ENCODE assay signal across 10 mouse cellular contexts in the genomic region with DNA sequence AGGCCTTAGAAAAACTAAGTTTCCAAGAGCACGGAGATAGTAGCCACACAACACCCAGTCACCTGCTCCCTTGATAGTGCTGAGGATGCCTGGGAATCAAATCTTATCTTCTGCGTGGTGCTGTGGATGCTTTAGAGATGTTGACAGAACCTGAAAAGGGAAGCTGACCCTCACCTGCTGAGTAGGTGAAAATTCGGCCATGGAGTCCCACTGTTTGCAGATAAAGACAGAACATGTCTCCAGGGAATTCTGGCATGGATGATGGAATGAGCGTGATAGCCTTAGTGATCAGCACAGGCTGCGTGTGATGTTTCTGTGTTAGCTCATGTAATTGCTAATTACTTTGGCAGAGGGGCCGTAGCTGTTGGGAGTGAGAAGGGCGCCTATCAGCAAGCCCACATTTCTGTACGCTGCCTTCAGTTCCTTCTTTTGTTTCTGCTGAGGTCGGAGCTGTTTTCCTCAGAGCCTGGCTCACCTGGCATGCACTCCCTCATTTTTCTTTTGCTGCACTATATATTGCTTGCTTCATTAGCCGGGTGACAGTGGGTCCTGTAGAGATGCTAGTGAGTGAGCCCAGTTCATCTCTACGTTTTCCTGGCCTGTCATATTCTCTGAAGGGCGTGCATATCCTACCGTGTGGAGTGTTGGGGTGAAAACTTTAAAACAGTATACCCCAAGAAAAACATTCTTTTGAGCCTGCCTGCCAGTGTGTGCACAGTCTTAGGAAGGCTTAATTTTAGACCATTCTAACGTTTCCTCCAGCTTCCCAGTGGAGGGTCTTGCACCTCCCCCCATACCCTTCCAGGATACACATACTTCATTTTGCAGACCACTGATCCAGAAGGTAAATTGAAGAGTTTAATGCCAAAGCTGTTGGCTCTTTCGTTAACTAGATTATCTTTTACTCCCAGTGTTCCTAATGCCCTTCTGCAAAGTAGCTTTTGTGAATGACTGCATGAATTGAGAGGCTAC. TPM values are rescaled to one million over a fixed set of nuclear protein-coding genes. Genes with fewer than 3 reads are reported as not detected.
DNase-seq lines count a peak whose midpoint lies in the region; ATAC-seq and TF ChIP-seq lines count a peak whose summit lies in the region.
"Had no signal": no experiment of that assay in that cellular context is flagged by ENCODE, and none has a peak within 500 bp of the region (broad histone marks: within the 10 kb centered on the region; RNA-seq: fewer than 3 reads in every experiment).

No protein-coding gene starts in this region.

- no peak for TF ChIP-seq POLR2A in heart, adult 2 months (IDR thresholded peaks at IDR 0.05; ENCODE audit: insufficient read depth, low read depth, low read length)
- TF ChIP-seq POLR2A in limb, embryonic 14.5 days (IDR thresholded peaks at IDR 0.05; ENCODE audit: borderline replicate concordance, extremely low read depth, insufficient read depth, insufficient read length) = no peak
- no peak for TF ChIP-seq POLR2A in cerebellum, adult 2 months (IDR thresholded peaks at IDR 0.05; ENCODE audit: borderline replicate concordance, insufficient read depth, low read length)
- TF ChIP-seq POLR2A in thymus, adult 2 months (IDR thresholded peaks at IDR 0.05; ENCODE audit: control insufficient read depth, extremely low read depth, insufficient read depth, low read length, poor library complexity) = no peak

- H3K79me2 ChIP-seq in heart, adult 2 months (replicated peaks; ENCODE audit: control insufficient read depth, insufficient read depth, low read length) = peaks cover 3% of the 10 kb centered on the region

- no peak for TF ChIP-seq CTCF in heart, adult 2 months (IDR thresholded peaks at IDR 0.05)
- no peak for TF ChIP-seq CTCF in stomach, postnatal 0 days (IDR thresholded peaks at IDR 0.05; ENCODE audit: low read depth)
- no peak for TF ChIP-seq CTCF in cerebellum, adult 2 months (IDR thresholded peaks at IDR 0.05; ENCODE audit: borderline replicate concordance, insufficient read depth, low read depth, low read length)
- no peak for TF ChIP-seq CTCF in thymus, adult 2 months (IDR thresholded peaks at IDR 0.05; ENCODE audit: borderline replicate concordance, control insufficient read depth, extremely low read depth, insufficient read depth, low read length, poor library complexity)

- H3K4me2 ChIP-seq in heart, embryonic 12.5 days = no peak overlapping the region
- no peak overlapping the region for H3K4me2 ChIP-seq in stomach, embryonic 14.5 days (replicated peaks; ENCODE audit: low read depth, low read length)
- no peak overlapping the region for H3K4me2 ChIP-seq in stomach, postnatal 0 days (replicated peaks; ENCODE audit: low read depth)
- H3K4me2 ChIP-seq in limb, embryonic 14.5 days (replicated peaks; ENCODE audit: low read depth, low read length, severe bottlenecking) = no peak overlapping the region

- H3K4me1 ChIP-seq in heart, embryonic 12.5 days (replicated peaks) = peaks cover 84% of the 10 kb centered on the region
- peaks cover 32% of the 10 kb centered on the region for H3K4me1 ChIP-seq in heart, adult 2 months (ENCODE audit: control insufficient read depth, insufficient read depth, low read length)
- H3K4me1 ChIP-seq in stomach, embryonic 14.5 days (ENCODE audit: control insufficient read depth, insufficient read depth, low read length) = peaks cover 79% of the 10 kb centered on the region
- H3K4me1 ChIP-seq in stomach, postnatal 0 days (replicated peaks; ENCODE audit: control insufficient read depth, insufficient read depth) = peaks cover 14% of the 10 kb centered on the region
- peaks cover 86% of the 10 kb centered on the region for H3K4me1 ChIP-seq in limb, embryonic 14.5 days (ENCODE audit: control insufficient read depth, insufficient read depth, low read length)
- no peaks in the 10 kb centered on the region; the same call in 1 of the 2 replicates for H3K4me1 ChIP-seq in cerebellum, adult 2 months (ENCODE audit: control insufficient read depth, insufficient read depth, low read length)
- H3K4me1 ChIP-seq in thymus, adult 2 months (replicated peaks; ENCODE audit: control insufficient read depth, insufficient read depth, low read length) = peaks cover 14% of the 10 kb centered on the region

- H3K9me3 ChIP-seq in heart, embryonic 12.5 days (replicated peaks) = no peaks in the 10 kb centered on the region
- H3K9me3 ChIP-seq in stomach, embryonic 14.5 days (ENCODE audit: control insufficient read depth, low read depth, low read length) = no peaks in the 10 kb centered on the region
- no peaks in the 10 kb centered on the region for H3K9me3 ChIP-seq in stomach, postnatal 0 days (ENCODE audit: control insufficient read depth, low read length)
- H3K9me3 ChIP-seq in limb, embryonic 14.5 days (ENCODE audit: control insufficient read depth, low read length) = no peaks in the 10 kb centered on the region

- no peak for ATAC-seq in heart, embryonic 12.5 days (ENCODE audit: insufficient number of reproducible peaks, low FRiP score)
- ATAC-seq in stomach, embryonic 14.5 days (ENCODE audit: insufficient number of reproducible peaks, insufficient read depth, low FRiP score, low read depth) = no peak
- no peak for ATAC-seq in stomach, postnatal 0 days (ENCODE audit: low FRiP score, low TSS enrichment)
- no peak for ATAC-seq in limb, embryonic 14.5 days (ENCODE audit: low FRiP score, low read depth)

- 45% methylated on average over 15 of the region's 15 CpGs for WGBS in heart, embryonic 12.5 days
- WGBS in heart, adult 2 months = 44% methylated on average over 15 of the region's 15 CpGs
- 41% methylated on average over 15 of the region's 15 CpGs for WGBS in stomach, embryonic 14.5 days
- 54% methylated on average over 15 of the region's 15 CpGs for WGBS in stomach, postnatal 0 days
- WGBS in limb, embryonic 14.5 days = 51% methylated on average over 15 of the region's 15 CpGs
- WGBS in cerebellum, adult 2 months = 51% methylated on average over 15 of the region's 15 CpGs
- 83% methylated on average over 15 of the region's 15 CpGs for WGBS in thymus, adult 2 months

- no peak overlapping the region for H3K9ac ChIP-seq in heart, embryonic 12.5 days
- no peak overlapping the region for H3K9ac ChIP-seq in heart, adult 2 months (ENCODE audit: low read depth, low read length)
- no peak overlapping the region for H3K9ac ChIP-seq in stomach, embryonic 14.5 days (replicated peaks; ENCODE audit: low read depth, low read length)
- no peak overlapping the region for H3K9ac ChIP-seq in stomach, postnatal 0 days (ENCODE audit: low read length)
- H3K9ac ChIP-seq in limb, embryonic 14.5 days (ENCODE audit: low read depth, low read length, severe bottlenecking) = peak overlapping the region; percentile 31; the same call in 1 of the 2 replicates

- H3K36me3 ChIP-seq in heart, embryonic 12.5 days = no peaks in the 10 kb centered on the region
- peaks cover 2% of the 10 kb centered on the region; the same call in 1 of the 2 replicates for H3K36me3 ChIP-seq in heart, adult 2 months (ENCODE audit: control insufficient read depth, insufficient read depth, low read length)
- no peaks in the 10 kb centered on the region for H3K36me3 ChIP-seq in stomach, embryonic 14.5 days (ENCODE audit: control insufficient read depth, insufficient read depth, low read length)
- no peaks in the 10 kb centered on the region for H3K36me3 ChIP-seq in stomach, postnatal 0 days (ENCODE audit: control insufficient read depth, insufficient read depth, low read length)
- H3K36me3 ChIP-seq in limb, embryonic 14.5 days (ENCODE audit: control insufficient read depth, insufficient read depth, low read length) = no peaks in the 10 kb centered on the region
- no peaks in the 10 kb centered on the region for H3K36me3 ChIP-seq in thymus, adult 2 months (ENCODE audit: control insufficient read depth, insufficient read depth, low read length)

- H3K27ac ChIP-seq in heart, embryonic 12.5 days (ENCODE audit: poor library complexity, severe bottlenecking) = 0 out of 2 replicates have a peak overlapping the region, but pooled peaks have one; percentile 3
- H3K27ac ChIP-seq in heart, adult 2 months = no peak overlapping the region; the same call in 1 of the 2 replicates
- peak overlapping the region; percentile 44; the same call in 1 of the 2 replicates for H3K27ac ChIP-seq in stomach, embryonic 14.5 days (ENCODE audit: low read length)
- no peak overlapping the region for H3K27ac ChIP-seq in stomach, postnatal 0 days (replicated peaks)
- H3K27ac ChIP-seq in limb, embryonic 14.5 days (replicated peaks; ENCODE audit: low read depth, low read length) = 0 out of 2 replicates have a peak overlapping the region, but pooled peaks have one; percentile 8
- no peak overlapping the region for H3K27ac ChIP-seq in cerebellum, adult 2 months (ENCODE audit: insufficient read depth, low read length)
- no peak overlapping the region for H3K27ac ChIP-seq in thymus, adult 2 months (ENCODE audit: control insufficient read depth, insufficient read depth, low read length)
- H3K27ac ChIP-seq: left cerebral cortex, adult 2 months had no signal

- TF ChIP-seq EP300 in heart, adult 2 months (IDR thresholded peaks at IDR 0.05; ENCODE audit: insufficient read depth, low read depth, low read length) = no peak
- TF ChIP-seq EP300 in stomach, postnatal 0 days (optimal IDR thresholded peaks at IDR 0.05) = no peak

- no peak for DNase-seq in heart, adult 2 months
- no peak for DNase-seq in stomach, postnatal 0 days (ENCODE audit: low spot score)
- no peak for DNase-seq in limb, embryonic 14.5 days (ENCODE audit: low spot score)
- no peak for DNase-seq in testis, postnatal 10 days (ENCODE audit: low spot score)
- DNase-seq in cerebellum, adult 2 months = no peak
- no peak for DNase-seq in thymus, adult 2 months
- DNase-seq: heart, postnatal 4 days had no signal

- no peak overlapping the region for H3K4me3 ChIP-seq in heart, embryonic 12.5 days
- no peak overlapping the region for H3K4me3 ChIP-seq in heart, adult 2 months
- no peak overlapping the region for H3K4me3 ChIP-seq in stomach, embryonic 14.5 days (ENCODE audit: low read depth, low read length)
- no peak overlapping the region for H3K4me3 ChIP-seq in stomach, postnatal 0 days (ENCODE audit: low read depth, low read length)
- no peak overlapping the region for H3K4me3 ChIP-seq in limb, embryonic 14.5 days (replicated peaks; ENCODE audit: low read length)
- no peak overlapping the region for H3K4me3 ChIP-seq in cerebellum, adult 2 months (replicated peaks; ENCODE audit: insufficient read depth, low read depth, low read length)
- no peak overlapping the region for H3K4me3 ChIP-seq in thymus, adult 2 months (ENCODE audit: control insufficient read depth, insufficient read depth, low read length)
- H3K4me3 ChIP-seq: left cerebral cortex, adult 2 months had no signal

- intact Hi-C loops in heart, adult 2 months (cut with DNase I) = no loop called here

- no peaks in the 10 kb centered on the region for H3K27me3 ChIP-seq in heart, embryonic 12.5 days (replicated peaks)
- H3K27me3 ChIP-seq in heart, adult 2 months (ENCODE audit: control insufficient read depth, insufficient read depth, low read length) = no peaks in the 10 kb centered on the region
- H3K27me3 ChIP-seq in stomach, embryonic 14.5 days (ENCODE audit: control insufficient read depth, insufficient read depth, low read length) = no peaks in the 10 kb centered on the region
- H3K27me3 ChIP-seq in stomach, postnatal 0 days (ENCODE audit: control insufficient read depth, insufficient read depth, low read length) = no peaks in the 10 kb centered on the region
- H3K27me3 ChIP-seq in limb, embryonic 14.5 days (ENCODE audit: control insufficient read depth, insufficient read depth, low read length) = no peaks in the 10 kb centered on the region
- no peaks in the 10 kb centered on the region for H3K27me3 ChIP-seq in cerebellum, adult 2 months (ENCODE audit: control insufficient read depth, insufficient read depth, low read length)
- H3K27me3 ChIP-seq in thymus, adult 2 months (ENCODE audit: control insufficient read depth, insufficient read depth, low read length) = no peaks in the 10 kb centered on the region

RNA-seq across cellular contexts. Expression of a gene that starts 21.6 kb away (rescaled TPM):
- polyA plus RNA-seq in heart, embryonic 12.5 days (2016; fragmentation: Nextera tagmentation; extraction: Ambion mirVana) = 16.7 and 17.7 TPM in 2 replicates
- 10 to 100 TPM; 14.9 to 18.1 TPM for total RNA-seq in heart, adult 2 months (2021)
- polyA plus RNA-seq in heart, adult 2 months (2012; rRNA removed) = 10.0 and 14.1 TPM in 2 replicates
- polyA plus RNA-seq in stomach, embryonic 14.5 days (2014; fragmentation: Nextera tagmentation; extraction: Ambion mirVana) = 36.2 and 38.3 TPM in 2 replicates
- 10.6 TPM in 2 replicates for polyA plus RNA-seq in stomach, postnatal 0 days (2015; fragmentation: Nextera tagmentation; extraction: Ambion mirVana)
- 38.7 and 49.0 TPM in 2 replicates for polyA plus RNA-seq in limb, embryonic 14.5 days (2012; rRNA removed)
- polyA plus RNA-seq in limb, embryonic 14.5 days (2014; fragmentation: Nextera tagmentation; extraction: Ambion mirVana) = 48.5 and 54.2 TPM in 2 replicates
- polyA plus RNA-seq in cerebellum, adult 2 months (2012; rRNA removed) = 5.1 and 6.0 TPM in 2 replicates
- polyA plus RNA-seq in thymus, adult 2 months (2012; rRNA removed) = 24.9 and 31.5 TPM in 2 replicates

Comparison
In these comparisons a context has a peak if more than half of its experiments do, and no peak if none do; other contexts are left out.
1. H3K27ac ChIP-seq: peak in heart, embryonic 12.5 days (single experiment), stomach, embryonic 14.5 days (single experiment) and limb, embryonic 14.5 days (single experiment); none in heart, adult 2 months (single experiment), stomach, postnatal 0 days (single experiment), cerebellum, adult 2 months (single experiment) and thymus, adult 2 months (single experiment).